Mouse (Mus musculus): ENCODE data around the gene Ndufs3. TPM values are rescaled to one million over a fixed set of nuclear protein-coding genes. Genes with fewer than 3 reads are reported as not detected.
"Not testable (repeated sequence)": the region's sequence is repeated elsewhere in the genome, so short reads cannot be mapped to it uniquely, and the experiment has no call there.

The Ndufs3 gene
- polyA plus RNA-seq, 2 experiments = 155 to 219 TPM

GRCm38 (mm10) chr2:90906721-90907120 lies 2.1 kb upstream of the Ndufs3 start:
- Histone ChIP-seq H3K4me2 (replicated peaks; ENCODE audit: low read depth, low read length, severe bottlenecking) (no peak overlapping the region), H3K4me3 (replicated peaks; ENCODE audit: low read length) (no peak overlapping the region), H3K27ac (replicated peaks; ENCODE audit: low read depth, low read length) (no peak overlapping the region), H3K9me3 (ENCODE audit: control insufficient read depth, low read length) (no peaks in the 10 kb centered on the region), H3K4me1 (ENCODE audit: control insufficient read depth, insufficient read depth, low read length) (peaks cover 13% of the 10 kb centered on the region), H3K27me3 (ENCODE audit: control insufficient read depth, insufficient read depth, low read length) (no peaks in the 10 kb centered on the region), H3K9ac (ENCODE audit: low read depth, low read length, severe bottlenecking) (no peak overlapping the region), H3K36me3 (ENCODE audit: control insufficient read depth, insufficient read depth, low read length) (peaks cover 66% of the 10 kb centered on the region)
- ATAC-seq (ENCODE audit: low FRiP score, low read depth) (no peak), DNase-seq (ENCODE audit: low spot score) (no peak)
- WGBS = 92% methylated on average over 2 of the region's 2 CpGs
- no peak for TF ChIP-seq POLR2A (IDR thresholded peaks at IDR 0.05; ENCODE audit: borderline replicate concordance, extremely low read depth, insufficient read depth, insufficient read length)

GRCm38 (mm10) chr2:90904856-90905224 lies 213 bp upstream of the Ndufs3 start:
- peaks cover 56% of the 10 kb centered on the region for H3K36me3 ChIP-seq (ENCODE audit: control insufficient read depth, insufficient read depth, low read length)

GRCm38 (mm10) chr2:90903398-90903797 lies 1.2 kb downstream of the Ndufs3 start:
- H3K4me2 ChIP-seq (replicated peaks; ENCODE audit: low read depth, low read length, severe bottlenecking) = peak overlapping the region; percentile 51
- peak overlapping the region; percentile 70 for H3K4me3 ChIP-seq (replicated peaks; ENCODE audit: low read length)
- WGBS = 81% methylated on average over 2 of the region's 2 CpGs
- TF ChIP-seq POLR2A (IDR thresholded peaks at IDR 0.05; ENCODE audit: borderline replicate concordance, extremely low read depth, insufficient read depth, insufficient read length) = no peak
- peak overlapping the region; percentile 87; the same call in 1 of the 2 replicates for H3K9ac ChIP-seq (ENCODE audit: low read depth, low read length, severe bottlenecking)
- no peak overlapping the region for H3K27ac ChIP-seq (replicated peaks; ENCODE audit: low read depth, low read length)
- H3K4me1 ChIP-seq (ENCODE audit: control insufficient read depth, insufficient read depth, low read length) = peaks cover 13% of the 10 kb centered on the region
- H3K36me3 ChIP-seq (ENCODE audit: control insufficient read depth, insufficient read depth, low read length) = peaks cover 55% of the 10 kb centered on the region
- ATAC-seq (ENCODE audit: low FRiP score, low read depth) = no peak
- DNase-seq (ENCODE audit: low spot score) = no peak
- H3K27me3 ChIP-seq (ENCODE audit: control insufficient read depth, insufficient read depth, low read length) = no peaks in the 10 kb centered on the region
- no peaks in the 10 kb centered on the region for H3K9me3 ChIP-seq (ENCODE audit: control insufficient read depth, low read length)

More at GRCm38 (mm10) chr2:90904856-90905224, 213 bp upstream of the Ndufs3 start:
- H3K4me1 ChIP-seq (ENCODE audit: control insufficient read depth, insufficient read depth, low read length) = peaks cover 13% of the 10 kb centered on the region
- peak; percentile 38 for ATAC-seq (ENCODE audit: low FRiP score, low read depth)
- no peaks in the 10 kb centered on the region for H3K27me3 ChIP-seq (ENCODE audit: control insufficient read depth, insufficient read depth, low read length)
- peak overlapping the region; percentile 87 for H3K9ac ChIP-seq (ENCODE audit: low read depth, low read length, severe bottlenecking)
- DNase-seq (ENCODE audit: low spot score) = no peak
- H3K4me3 ChIP-seq (replicated peaks; ENCODE audit: low read length) = peak overlapping the region; percentile 70
- H3K27ac ChIP-seq (replicated peaks; ENCODE audit: low read depth, low read length) = peak overlapping the region; percentile 82; the same call in 1 of the 2 replicates
- TF ChIP-seq POLR2A (IDR thresholded peaks at IDR 0.05; ENCODE audit: borderline replicate concordance, extremely low read depth, insufficient read depth, insufficient read length) = no peak
- WGBS = 2% methylated on average over 21 of the region's 21 CpGs
- peak overlapping the region; percentile 51 for H3K4me2 ChIP-seq (replicated peaks; ENCODE audit: low read depth, low read length, severe bottlenecking)
- no peaks in the 10 kb centered on the region for H3K9me3 ChIP-seq (ENCODE audit: control insufficient read depth, low read length)

- ATAC-seq (ENCODE audit: low FRiP score, low read depth); H3K9ac ChIP-seq (ENCODE audit: low read depth, low read length, severe bottlenecking): not testable (repeated sequence)
These were observed 10.3 kb downstream of the Ndufs3 start for GRCm38 (mm10) chr2:90894299-90894677.

GRCm38 (mm10) chr2:90893673-90894298 lies 10.8 kb downstream of the Ndufs3 start:
- Histone ChIP-seq H3K4me2 (replicated peaks; ENCODE audit: low read depth, low read length, severe bottlenecking) (no peak overlapping the region), H3K9me3 (ENCODE audit: control insufficient read depth, low read length) (no peaks in the 10 kb centered on the region), H3K27ac (replicated peaks; ENCODE audit: low read depth, low read length) (no peak overlapping the region), H3K9ac (ENCODE audit: low read depth, low read length, severe bottlenecking) (no peak overlapping the region), H3K36me3 (ENCODE audit: control insufficient read depth, insufficient read depth, low read length) (peaks cover 59% of the 10 kb centered on the region), H3K4me3 (replicated peaks; ENCODE audit: low read length) (no peak overlapping the region), H3K27me3 (ENCODE audit: control insufficient read depth, insufficient read depth, low read length) (peaks cover 4% of the 10 kb centered on the region; the same call in 1 of the 2 replicates), H3K4me1 (ENCODE audit: control insufficient read depth, insufficient read depth, low read length) (peaks cover 8% of the 10 kb centered on the region; the same call in 1 of the 2 replicates)
- WGBS = 89% methylated on average over 6 of the region's 6 CpGs
- no peak for TF ChIP-seq POLR2A (IDR thresholded peaks at IDR 0.05; ENCODE audit: borderline replicate concordance, extremely low read depth, insufficient read depth, insufficient read length)
- no peak for DNase-seq (ENCODE audit: low spot score)
- ATAC-seq (ENCODE audit: low FRiP score, low read depth) = no peak

More at GRCm38 (mm10) chr2:90894299-90894677, 10.3 kb downstream of the Ndufs3 start:
- not testable (repeated sequence) for H3K4me3 ChIP-seq (replicated peaks; ENCODE audit: low read length); H3K27ac ChIP-seq (replicated peaks; ENCODE audit: low read depth, low read length); H3K4me1 ChIP-seq (ENCODE audit: control insufficient read depth, insufficient read depth, low read length); H3K9me3 ChIP-seq (ENCODE audit: control insufficient read depth, low read length); DNase-seq (ENCODE audit: low spot score); H3K27me3 ChIP-seq (ENCODE audit: control insufficient read depth, insufficient read depth, low read length); H3K4me2 ChIP-seq (replicated peaks; ENCODE audit: low read depth, low read length, severe bottlenecking)
- H3K36me3 ChIP-seq (ENCODE audit: control insufficient read depth, insufficient read depth, low read length) = peaks cover 62% of the 10 kb centered on the region
- 92% methylated on average over 3 of the region's 3 CpGs for WGBS
